Mouse (Mus musculus) urinary bladder, postnatal 14 days (tissue): ENCODE results near the gene Trim9.

ENCODE experiments used
- DNase-seq: peaks from one replicate; pipeline ENCODE4 v3.0.0; 2021; ENCODE audit warnings: low spot score

The Trim9 gene

GRCm38 (mm10) chr12:70347202-70347841 is at the start of gene Trim9:
Gene Trim9 (minus strand): TSS chr12:70347614.
- peak; percentile 94 for DNase-seq

DNA sequence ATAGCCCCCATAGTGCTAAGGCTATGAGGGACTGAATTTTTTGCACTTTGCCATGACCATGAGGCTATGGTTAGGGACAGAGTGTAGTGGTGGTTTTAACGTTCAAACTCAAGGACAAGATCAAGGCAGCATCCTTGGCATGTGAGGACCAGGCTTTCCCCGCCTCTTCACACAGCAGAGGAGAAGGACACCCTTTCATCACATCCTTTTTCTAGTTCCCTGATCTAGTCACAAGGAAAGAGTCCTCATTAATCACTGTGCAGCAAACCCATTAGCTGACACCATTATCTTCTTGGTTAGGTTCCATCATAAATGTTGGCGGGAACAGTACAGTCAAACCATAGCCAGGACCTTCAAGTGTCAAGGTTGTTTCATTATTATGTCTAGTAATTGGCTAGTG is 47.6 kb upstream of the Trim9 start:
- DNase-seq, result no peak

DNA sequence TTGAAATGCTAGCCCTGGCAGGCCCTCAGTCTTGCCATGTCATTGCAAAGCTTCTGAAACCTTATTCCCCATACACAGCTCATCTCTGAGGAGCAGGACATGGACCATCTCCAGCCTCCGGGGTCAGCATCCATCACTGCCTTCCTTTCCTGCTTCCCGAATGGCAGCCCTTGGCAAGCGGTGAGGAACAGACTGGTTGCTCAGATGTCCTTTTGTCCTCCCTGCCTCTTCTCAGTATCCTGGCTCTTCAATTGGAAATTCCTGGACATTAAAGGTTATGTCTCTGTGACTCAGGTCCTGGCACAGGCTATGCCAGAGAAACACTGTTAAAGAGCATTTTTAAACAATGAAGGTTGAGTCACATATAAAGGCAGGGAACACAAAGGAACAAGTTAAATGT is 43.8 kb upstream of the Trim9 start:
- DNase-seq, result no peak

- no peak for DNase-seq
These were observed 27.6 kb upstream of the Trim9 start for GRCm38 (mm10) chr12:70374976-70375375.

DNA sequence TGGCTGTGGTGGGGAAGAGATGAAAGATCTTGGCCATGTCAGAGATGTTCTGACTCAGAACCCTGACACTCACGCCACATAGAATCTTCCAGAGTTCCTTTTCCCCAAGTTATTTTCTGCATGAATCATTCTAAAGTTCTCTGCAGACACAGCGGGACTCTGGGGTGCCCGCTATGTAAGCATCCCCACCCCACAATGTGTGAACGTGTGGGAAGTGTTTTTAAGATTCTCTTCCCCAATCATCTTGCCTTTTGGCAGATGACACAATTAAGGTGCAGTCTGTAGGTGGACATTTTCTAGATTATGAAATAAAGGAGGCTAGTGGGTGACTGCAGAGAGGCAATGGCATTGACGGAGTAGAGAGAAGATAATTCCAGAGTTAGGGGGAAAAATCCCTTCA is 25.5 kb upstream of the Trim9 start:
- DNase-seq, result no peak

DNA sequence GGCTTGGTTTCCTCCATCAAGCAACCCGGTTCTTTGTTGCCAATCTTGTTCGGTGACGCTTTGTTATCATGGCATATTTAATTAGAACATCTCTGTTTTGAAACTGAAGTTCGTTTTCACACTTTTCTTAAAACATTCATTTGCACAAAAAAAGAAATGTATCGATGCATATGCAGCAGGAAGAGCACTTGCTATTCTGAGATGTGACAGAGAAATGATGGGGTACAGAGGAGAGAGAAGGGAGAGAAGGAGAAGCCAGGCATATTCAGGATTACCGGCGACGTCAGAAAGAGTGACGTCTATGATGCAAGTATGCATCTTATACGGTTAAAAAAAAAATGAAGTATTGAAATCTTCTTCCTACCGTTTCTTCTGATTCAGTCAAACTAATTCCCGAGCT is 21.9 kb upstream of the Trim9 start:
- no peak for DNase-seq

- DNase-seq, result no peak
These were observed 21.4 kb upstream of the Trim9 start for GRCm38 (mm10) chr12:70368820-70369219.

- DNase-seq, result no peak
These were observed 20.2 kb upstream of the Trim9 start for GRCm38 (mm10) chr12:70367326-70368248.

- DNase-seq, result no peak
These were observed 15.6 kb upstream of the Trim9 start for GRCm38 (mm10) chr12:70363016-70363415.

DNA sequence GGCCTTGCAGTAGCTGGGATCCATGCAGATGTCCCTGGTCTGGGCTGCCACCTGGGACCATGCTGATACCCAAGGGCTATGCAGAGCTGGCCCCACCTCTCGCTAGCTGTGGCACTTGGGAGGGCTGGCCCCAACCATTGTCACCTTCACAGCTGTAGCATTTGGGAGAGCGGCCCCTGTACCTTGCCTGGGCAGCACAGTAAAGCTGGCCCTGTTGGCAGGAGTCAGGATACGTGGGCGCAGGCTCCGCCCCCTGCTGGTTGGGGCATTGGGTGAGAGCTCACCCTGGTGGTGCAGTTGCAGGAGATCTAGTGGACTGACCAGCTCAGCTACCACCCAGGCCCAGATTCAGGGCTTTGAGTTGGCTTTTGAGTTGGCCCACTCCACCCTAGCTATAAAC is 12.9 kb upstream of the Trim9 start:
- DNase-seq, result no peak

GRCm38 (mm10) chr12:70359443-70359842 is 12.0 kb upstream of the Trim9 start:
- DNase-seq, result no peak

DNA sequence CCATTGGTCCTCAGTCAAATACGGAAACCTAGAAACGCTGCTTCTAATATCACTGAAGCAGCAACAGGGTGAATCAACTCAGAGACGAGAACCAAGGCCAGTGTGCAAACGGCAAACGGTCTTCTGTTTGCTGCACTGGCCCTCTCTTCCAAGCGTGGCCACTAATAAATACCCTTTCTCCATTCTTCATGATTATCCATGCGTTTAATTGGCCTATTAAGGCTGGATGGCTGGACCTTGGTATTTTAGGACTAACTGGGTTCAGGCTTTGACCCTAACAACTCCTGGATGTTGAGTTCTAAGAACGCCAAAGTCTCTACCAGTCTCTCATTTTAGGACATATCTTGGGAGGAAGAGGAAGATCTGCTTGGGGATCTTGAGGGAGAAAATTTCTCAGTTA is 7.5 kb upstream of the Trim9 start:
- DNase-seq, result no peak

DNA sequence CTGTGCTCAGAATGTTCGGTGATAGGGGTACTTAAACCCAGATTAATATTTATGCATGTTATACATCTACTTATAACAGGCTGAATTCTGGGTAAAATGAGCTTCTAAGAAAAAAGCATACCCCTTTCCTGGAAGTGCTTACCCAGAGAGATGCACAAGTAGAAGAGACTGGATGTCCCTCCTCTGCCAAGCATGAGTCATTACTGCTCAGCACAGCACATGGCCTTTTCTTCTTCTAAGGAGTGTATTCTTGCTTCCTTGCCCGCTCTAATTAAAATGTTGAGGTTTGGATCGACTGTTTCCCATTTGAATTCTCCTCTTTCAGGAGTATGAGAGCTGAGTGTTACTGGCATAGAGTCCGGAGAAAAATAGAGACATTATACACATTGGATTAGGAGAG is 3.1 kb upstream of the Trim9 start:
- no peak for DNase-seq

GRCm38 (mm10) chr12:70349788-70350187 is 2.4 kb upstream of the Trim9 start:
- no peak for DNase-seq

- no peak for DNase-seq
These were observed 612 bp upstream of the Trim9 start for GRCm38 (mm10) chr12:70348026-70348425.

GRCm38 (mm10) chr12:70346139-70347026 is 1.0 kb downstream of the Trim9 start:
- DNase-seq, result peak; percentile 4

DNA sequence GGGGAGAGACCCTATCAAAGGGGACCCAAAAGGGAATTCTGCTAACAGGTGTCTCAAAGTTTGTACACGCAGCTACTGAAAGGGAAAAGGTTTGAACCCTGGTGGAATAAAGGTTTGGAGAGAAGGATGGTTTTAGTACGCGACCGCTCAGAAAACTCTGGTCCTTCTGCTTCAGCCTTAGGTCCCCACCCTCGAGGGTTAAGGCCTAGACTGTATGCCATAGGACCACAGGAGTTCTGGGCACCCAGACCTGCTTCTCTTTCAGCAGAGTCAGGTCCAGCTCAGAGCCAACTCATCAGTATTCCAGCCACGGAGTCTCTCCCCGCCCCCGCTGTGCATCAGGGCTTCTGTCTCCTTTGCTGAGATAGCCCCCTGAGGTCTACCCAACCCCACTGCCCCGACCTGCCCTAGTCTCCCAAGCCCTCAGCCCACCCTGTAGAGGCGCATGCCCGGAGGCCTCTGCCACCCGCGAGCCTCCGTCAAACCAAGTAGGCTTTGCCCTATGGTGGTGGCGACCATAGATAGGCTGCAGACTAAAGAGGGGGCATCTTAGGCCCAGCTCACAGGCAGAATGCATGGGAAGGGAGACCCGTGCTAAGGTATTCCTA is 1.8 kb downstream of the Trim9 start:
- DNase-seq, result no peak

- no peak for DNase-seq
These were observed 12.2 kb downstream of the Trim9 start for GRCm38 (mm10) chr12:70335176-70335575.

DNA sequence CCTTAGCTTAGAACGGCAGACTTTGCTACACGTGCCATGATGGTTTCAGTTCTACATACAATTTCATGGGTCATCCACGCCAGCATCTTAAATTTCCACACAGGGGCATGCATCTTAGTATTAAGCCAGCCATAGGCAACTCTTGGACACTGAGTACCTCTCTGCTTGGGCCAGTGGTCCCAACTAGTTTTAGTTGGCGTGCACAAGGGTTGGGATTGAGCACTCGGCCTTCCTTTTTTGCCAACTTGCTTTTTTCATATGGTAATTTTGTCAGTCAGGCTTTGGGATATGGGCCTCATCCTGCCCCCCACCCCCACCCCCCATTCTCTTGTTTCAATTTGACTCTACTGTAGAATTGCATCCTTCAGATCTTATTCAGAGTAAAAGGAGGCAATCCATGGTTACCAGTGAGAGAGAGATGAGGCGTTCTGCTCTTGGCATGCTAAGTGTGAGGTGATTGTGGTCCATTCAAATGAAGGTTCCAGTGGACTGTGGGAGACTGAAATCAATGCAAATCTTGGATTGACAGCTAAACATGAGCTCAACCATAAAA is 14.1 kb downstream of the Trim9 start:
- no peak for DNase-seq

- no peak for DNase-seq
These were observed 18.4 kb downstream of the Trim9 start for GRCm38 (mm10) chr12:70329059-70329458.

DNA sequence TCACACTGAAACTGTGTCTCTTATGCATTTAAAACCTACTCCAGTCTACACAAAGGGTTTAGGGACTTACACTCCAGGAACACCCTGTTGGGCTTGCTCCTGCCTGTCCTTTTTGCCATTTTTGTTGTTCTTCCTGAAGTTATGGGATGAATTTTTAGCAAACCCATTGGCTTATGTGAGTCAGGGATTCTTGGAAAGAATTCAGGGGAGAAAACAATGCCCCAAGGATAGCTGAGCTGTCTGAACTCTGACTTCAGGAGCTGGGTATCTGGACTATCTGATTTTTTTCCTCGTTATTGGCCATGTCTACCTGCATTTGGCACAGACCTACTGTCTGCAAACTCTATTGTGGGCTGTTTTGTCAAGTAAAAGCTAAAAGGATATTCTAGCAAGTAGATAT is 20.5 kb downstream of the Trim9 start:
- DNase-seq, result no peak

DNA sequence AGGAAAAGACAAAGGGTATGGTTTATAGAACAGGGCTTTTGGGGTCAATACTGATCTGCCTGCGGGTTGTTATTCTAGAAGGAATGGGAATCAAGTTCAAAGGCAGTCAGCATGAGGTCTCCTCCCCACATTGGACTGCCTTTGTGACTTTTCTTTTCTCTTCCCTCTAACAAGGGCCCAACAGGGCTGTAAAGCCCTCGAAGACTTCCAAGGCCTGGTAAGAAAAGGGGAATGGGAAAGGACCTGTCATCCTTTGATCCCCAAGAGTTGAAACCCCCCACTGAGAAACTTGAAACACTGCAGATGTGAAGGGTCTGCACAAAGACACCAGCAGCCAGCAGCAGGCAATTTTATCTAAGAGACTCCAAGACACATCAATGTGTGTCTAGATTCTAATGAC is 21.0 kb downstream of the Trim9 start:
- no peak for DNase-seq
